Mouse (Mus musculus): ENCODE results near the gene D130043K22Rik.

The D130043K22Rik gene

GRCm38 (mm10) chr13:24903412-24903811, 58.5 kb downstream of the D130043K22Rik start:
- no peak for DNase-seq

- no peak for DNase-seq
Observed at GRCm38 (mm10) chr13:24905422-24905821, 60.5 kb downstream of the D130043K22Rik start.

- DNase-seq: no peak
Observed at GRCm38 (mm10) chr13:24906831-24907570, 62.1 kb downstream of the D130043K22Rik start.

- DNase-seq: no peak
Observed at GRCm38 (mm10) chr13:24909112-24909511, 64.2 kb downstream of the D130043K22Rik start.

GRCm38 (mm10) chr13:24913576-24913975, 68.6 kb downstream of the D130043K22Rik start:
- no peak for DNase-seq

GRCm38 (mm10) chr13:24914915-24915314, 70.0 kb downstream of the D130043K22Rik start:
- DNase-seq: no peak

- no peak for DNase-seq
Observed at GRCm38 (mm10) chr13:24915831-24916230, 70.9 kb downstream of the D130043K22Rik start.

GRCm38 (mm10) chr13:24920333-24920977, 75.5 kb downstream of the D130043K22Rik start:
- DNase-seq: peak; percentile 29

GRCm38 (mm10) chr13:24921281-24921680, 76.3 kb downstream of the D130043K22Rik start:
- no peak for DNase-seq

GRCm38 (mm10) chr13:24923991-24924390, 79.1 kb downstream of the D130043K22Rik start:
- no peak for DNase-seq

GRCm38 (mm10) chr13:24930591-24930990, 85.7 kb downstream of the D130043K22Rik start:
- DNase-seq: no peak

- DNase-seq: no peak
Observed at GRCm38 (mm10) chr13:24933199-24933598, 88.3 kb downstream of the D130043K22Rik start.

GRCm38 (mm10) chr13:24936772-24937107, 91.8 kb downstream of the D130043K22Rik start:
- no peak for DNase-seq

GRCm38 (mm10) chr13:24937108-24937838, 92.3 kb downstream of the D130043K22Rik start, which contains the start of gene Aldh5a1:
Aldh5a1 (minus strand) TSS chr13:24937661.
- DNase-seq: peak; percentile 69

GRCm38 (mm10) chr13:24937839-24938166, 92.9 kb downstream of the D130043K22Rik start:
- peak; percentile 20 for DNase-seq

GRCm38 (mm10) chr13:24938683-24939082, 93.7 kb downstream of the D130043K22Rik start:
- DNase-seq: peak; percentile 66

GRCm38 (mm10) chr13:24939472-24939871, 94.5 kb downstream of the D130043K22Rik start:
- no peak for DNase-seq

GRCm38 (mm10) chr13:24942512-24943282, 97.8 kb downstream of the D130043K22Rik start, which contains the start of gene Gpld1:
Gpld1 (plus strand) TSS chr13:24943152.
- DNase-seq: peak; percentile 44

GRCm38 (mm10) chr13:24943303-24943702, 98.4 kb downstream of the D130043K22Rik start:
- DNase-seq: no peak

GRCm38 (mm10) chr13:24945567-24945966, 100.6 kb downstream of the D130043K22Rik start:
- DNase-seq: no peak

- DNase-seq: no peak
Observed at GRCm38 (mm10) chr13:24947158-24947557, 102.2 kb downstream of the D130043K22Rik start.

GRCm38 (mm10) chr13:24948870-24949269, 103.9 kb downstream of the D130043K22Rik start:
- no peak for DNase-seq

All from layer of hippocampus, adult 9-11 months (tissue).